In genomic region chr6:6577741-6578284, GRCm38 (mm10) we compare ENCODE assay signal across 8 mouse cellular contexts. TPM values are rescaled to one million over a fixed set of nuclear protein-coding genes. Genes with fewer than 3 reads are reported as not detected.
DNase-seq lines count a peak whose midpoint lies in the region; ATAC-seq and TF ChIP-seq lines count a peak whose summit lies in the region.

No protein-coding gene starts in this region.

- H3K4me3 ChIP-seq in heart, embryonic 13.5 days: peak overlapping the region; percentile 98
- peak overlapping the region; percentile 91 for H3K4me3 ChIP-seq in bone marrow, adult 2 months (replicated peaks; ENCODE audit: control insufficient read depth, low read depth, low read length)
- H3K4me3 ChIP-seq in heart, embryonic 16.5 days (ENCODE audit: low read length): peak overlapping the region; percentile 96
- H3K4me3 ChIP-seq in lung, postnatal 0 days (ENCODE audit: low read depth, low read length): peak overlapping the region; percentile 96

- peaks cover 9% of the 10 kb centered on the region for H3K36me3 ChIP-seq in heart, embryonic 13.5 days
- H3K36me3 ChIP-seq in heart, embryonic 16.5 days (ENCODE audit: control insufficient read depth, insufficient read depth): 0 out of 2 replicates have a peak, but pooled peaks cover 4% of the 10 kb centered on the region
- no peaks in the 10 kb centered on the region for H3K36me3 ChIP-seq in lung, postnatal 0 days (ENCODE audit: insufficient read depth, low read length)

- no peaks in the 10 kb centered on the region for H3K9me3 ChIP-seq in heart, embryonic 13.5 days
- H3K9me3 ChIP-seq in heart, embryonic 16.5 days (replicated peaks; ENCODE audit: control insufficient read depth, low read length): no peaks in the 10 kb centered on the region
- no peaks in the 10 kb centered on the region for H3K9me3 ChIP-seq in lung, postnatal 0 days (ENCODE audit: low read length)

- peak overlapping the region; percentile 82 for H3K4me2 ChIP-seq in heart, embryonic 13.5 days
- H3K4me2 ChIP-seq in heart, embryonic 16.5 days (ENCODE audit: low read depth, low read length): peak overlapping the region; percentile 82
- peak overlapping the region; percentile 61 for H3K4me2 ChIP-seq in lung, postnatal 0 days (replicated peaks; ENCODE audit: low read depth, low read length)

- WGBS in heart, embryonic 13.5 days: 3% methylated on average over 17 of the region's 17 CpGs
- under 1% methylated on average over 17 of the region's 17 CpGs for WGBS in bone marrow, adult 2 months
- WGBS in heart, embryonic 16.5 days: 1% methylated on average over 17 of the region's 17 CpGs
- 2% methylated on average over 17 of the region's 17 CpGs for WGBS in lung, postnatal 0 days

- no peaks in the 10 kb centered on the region for H3K27me3 ChIP-seq in heart, embryonic 13.5 days (replicated peaks)
- H3K27me3 ChIP-seq in heart, embryonic 16.5 days (ENCODE audit: control insufficient read depth, insufficient read depth, low read length): no peaks in the 10 kb centered on the region
- no peaks in the 10 kb centered on the region for H3K27me3 ChIP-seq in lung, postnatal 0 days (replicated peaks; ENCODE audit: insufficient read depth, low read length)

- peak overlapping the region; percentile 92 for H3K27ac ChIP-seq in heart, embryonic 13.5 days (replicated peaks)
- peak overlapping the region; percentile 96 for H3K27ac ChIP-seq in bone marrow, adult 2 months (ENCODE audit: control insufficient read depth, insufficient read depth, low read depth, low read length, poor library complexity)
- H3K27ac ChIP-seq in heart, embryonic 16.5 days (ENCODE audit: low read length): peak overlapping the region; percentile 91
- peak overlapping the region; percentile 96 for H3K27ac ChIP-seq in lung, postnatal 0 days (ENCODE audit: low read length)

- no peak for DNase-seq in heart, adult 18-20 months
- DNase-seq in lung, postnatal 0 days (ENCODE audit: low spot score): peak; percentile 28
- peak; percentile 6 for DNase-seq in telencephalon, adult 2 months (ENCODE audit: low read depth, low spot score)
- no peak for DNase-seq in layer of hippocampus, adult 9-11 months
- no peak for DNase-seq in layer of hippocampus, postnatal 25 days (ENCODE audit: extremely low spot score in 1 of 2, low spot score in 1 of 2)

- no peak for TF ChIP-seq EP300 in lung, postnatal 0 days (IDR thresholded peaks at IDR 0.05)

- ATAC-seq in heart, embryonic 13.5 days (ENCODE audit: extremely low read depth, insufficient number of reproducible peaks, low FRiP score, low TSS enrichment): peak; percentile 34; the same call in 1 of the 2 replicates
- ATAC-seq in heart, embryonic 16.5 days (replicated peaks; ENCODE audit: extremely low read depth, insufficient read depth, low FRiP score): no peak; the same call in none of the 2 replicates
- peak; percentile 70 for ATAC-seq in lung, postnatal 0 days

- TF ChIP-seq POLR2A in bone marrow, adult 2 months (IDR thresholded peaks at IDR 0.05; ENCODE audit: borderline replicate concordance, control insufficient read depth, low read depth, low read length): no peak

- peak overlapping the region; percentile 98 for H3K9ac ChIP-seq in heart, embryonic 13.5 days
- H3K9ac ChIP-seq in heart, embryonic 16.5 days (ENCODE audit: low read length): peak overlapping the region; percentile 94
- peak overlapping the region; percentile 99 for H3K9ac ChIP-seq in lung, postnatal 0 days (replicated peaks; ENCODE audit: low read depth)

- no peak for TF ChIP-seq CTCF in bone marrow, adult 2 months (IDR thresholded peaks at IDR 0.05; ENCODE audit: control insufficient read depth, insufficient read depth, low read length)
- no peak for TF ChIP-seq CTCF in lung, postnatal 0 days (IDR thresholded peaks at IDR 0.05)

- peaks cover 22% of the 10 kb centered on the region for H3K4me1 ChIP-seq in heart, embryonic 13.5 days
- H3K4me1 ChIP-seq in bone marrow, adult 2 months (ENCODE audit: control insufficient read depth, insufficient read depth, low read length): peaks cover 1% of the 10 kb centered on the region; the same call in 1 of the 2 replicates
- H3K4me1 ChIP-seq in heart, embryonic 16.5 days (ENCODE audit: control insufficient read depth, insufficient read depth, low read length): peaks cover 15% of the 10 kb centered on the region
- H3K4me1 ChIP-seq in lung, postnatal 0 days (ENCODE audit: insufficient read depth, low read depth, low read length): no peaks in the 10 kb centered on the region; the same call in 1 of the 2 replicates

RNA-seq across cellular contexts. Expression of gene Sem1, which starts 0.7 kb away (rescaled TPM):
- polyA plus RNA-seq in heart, embryonic 13.5 days (2015; fragmentation: Nextera tagmentation; extraction: Ambion mirVana): 220 and 232 TPM in 2 replicates
- total RNA-seq in heart, adult 18-20 months (2021): 100 to 1,000 TPM; 106 to 124 TPM
- polyA plus RNA-seq in bone marrow, adult 2 months (2011; ENCODE audit: insufficient read depth, insufficient read length, low replicate concordance, missing spikeins): 68.9 and 129 TPM in 2 replicates
- 197 and 208 TPM in 2 replicates for polyA plus RNA-seq in heart, embryonic 16.5 days (2015; fragmentation: Nextera tagmentation; extraction: Ambion mirVana)
- polyA plus RNA-seq in lung, postnatal 0 days (2015; fragmentation: Nextera tagmentation; extraction: Ambion mirVana): 248 and 252 TPM in 2 replicates
- total RNA-seq in layer of hippocampus, postnatal 25 days (2021): 10 to 100 TPM; 48.8 to 48.9 TPM

Comparison
In these comparisons a context has a peak if more than half of its experiments do, and no peak if none do; other contexts are left out.
1. DNase-seq: peak in lung, postnatal 0 days (single experiment) and telencephalon, adult 2 months (single experiment); none in heart, adult 18-20 months (0 of 2), layer of hippocampus, adult 9-11 months (single experiment) and layer of hippocampus, postnatal 25 days (0 of 2).
2. Peak in every context shown above with its lines, with median percentiles within 50 percentile points of each other: H3K27ac ChIP-seq, H3K4me2 ChIP-seq, H3K4me3 ChIP-seq and H3K9ac ChIP-seq.